Mouse (Mus musculus): Measurements from ENCODE around the gene Man2a2. TPM values are rescaled to one million over a fixed set of nuclear protein-coding genes. Genes with fewer than 3 reads are reported as not detected.

The Man2a2 gene
- polyA plus RNA-seq, 1 experiment from 2014 or later: 30.9 TPM

GRCm38 (mm10) chr7:80367232-80367631 lies 3.9 kb downstream of the Man2a2 start:
- no peak overlapping the region for H3K27ac ChIP-seq
- no peak overlapping the region for H3K9ac ChIP-seq
- no peak overlapping the region for H3K4me3 ChIP-seq
- no peak for ATAC-seq (ENCODE audit: low FRiP score)
- no peaks in the 10 kb centered on the region for H3K9me3 ChIP-seq (replicated peaks)
- H3K4me2 ChIP-seq (replicated peaks): no peak overlapping the region
- 93% methylated on average over 7 of the region's 7 CpGs for WGBS
- H3K36me3 ChIP-seq: peaks cover 59% of the 10 kb centered on the region
- H3K27me3 ChIP-seq: no peaks in the 10 kb centered on the region
- H3K4me1 ChIP-seq: peaks cover 16% of the 10 kb centered on the region

DNA sequence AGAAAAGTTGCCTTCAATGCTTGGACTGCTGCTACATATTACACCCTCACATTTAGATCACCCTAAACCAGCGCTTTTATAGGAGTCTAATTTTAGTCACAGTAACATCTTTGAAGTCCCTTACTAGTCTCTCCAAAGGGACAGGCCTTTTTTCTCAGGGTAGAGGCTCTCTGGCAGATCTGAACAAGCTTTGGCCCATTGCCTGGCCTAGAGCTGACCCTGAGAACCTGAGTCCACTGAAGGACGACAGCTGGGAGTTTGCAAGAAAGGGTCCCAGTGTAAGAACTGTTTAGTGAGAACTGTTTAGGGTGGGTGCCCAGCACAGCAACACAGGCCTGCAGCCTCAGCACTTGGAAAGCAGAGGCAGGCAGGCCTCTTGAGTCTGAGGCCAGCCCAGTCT lies 5.4 kb downstream of the Man2a2 start:
- peaks cover 73% of the 10 kb centered on the region for H3K36me3 ChIP-seq
- ATAC-seq (ENCODE audit: low FRiP score): no peak
- H3K4me1 ChIP-seq: peaks cover 16% of the 10 kb centered on the region
- H3K27ac ChIP-seq: no peak overlapping the region
- H3K4me2 ChIP-seq (replicated peaks): no peak overlapping the region
- H3K9ac ChIP-seq: no peak overlapping the region
- H3K4me3 ChIP-seq: no peak overlapping the region
- WGBS: 91% methylated on average over 2 of the region's 2 CpGs
- H3K9me3 ChIP-seq (replicated peaks): no peaks in the 10 kb centered on the region
- no peaks in the 10 kb centered on the region for H3K27me3 ChIP-seq

DNA sequence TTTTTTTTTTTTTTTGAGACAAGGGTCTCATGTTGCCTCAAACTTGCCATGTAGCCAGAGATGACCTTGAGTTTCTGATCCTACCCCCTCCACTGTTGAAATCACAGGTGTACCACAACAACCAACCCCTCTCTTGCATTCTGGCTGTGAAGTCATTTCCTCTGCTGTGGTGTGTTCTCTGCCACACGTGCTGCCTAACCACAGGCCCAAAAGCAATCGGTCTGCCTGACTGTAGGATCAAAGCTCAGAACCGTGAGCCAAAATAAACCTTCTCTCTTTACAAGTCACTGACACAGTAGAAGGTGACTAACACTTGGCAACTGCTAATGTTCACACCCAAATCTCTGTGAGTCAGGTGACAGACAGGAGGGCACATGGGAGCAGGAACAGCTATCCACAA lies 10.7 kb downstream of the Man2a2 start:
- H3K27ac ChIP-seq: no peak overlapping the region
- H3K9me3 ChIP-seq (replicated peaks): no peaks in the 10 kb centered on the region
- WGBS: 71% methylated on average over 3 of the region's 3 CpGs
- H3K36me3 ChIP-seq: peaks cover 92% of the 10 kb centered on the region
- H3K4me2 ChIP-seq (replicated peaks): no peak overlapping the region
- H3K4me1 ChIP-seq: peaks cover 10% of the 10 kb centered on the region
- no peak for ATAC-seq (ENCODE audit: low FRiP score)
- no peaks in the 10 kb centered on the region for H3K27me3 ChIP-seq
- no peak overlapping the region for H3K9ac ChIP-seq
- H3K4me3 ChIP-seq: no peak overlapping the region

DNA sequence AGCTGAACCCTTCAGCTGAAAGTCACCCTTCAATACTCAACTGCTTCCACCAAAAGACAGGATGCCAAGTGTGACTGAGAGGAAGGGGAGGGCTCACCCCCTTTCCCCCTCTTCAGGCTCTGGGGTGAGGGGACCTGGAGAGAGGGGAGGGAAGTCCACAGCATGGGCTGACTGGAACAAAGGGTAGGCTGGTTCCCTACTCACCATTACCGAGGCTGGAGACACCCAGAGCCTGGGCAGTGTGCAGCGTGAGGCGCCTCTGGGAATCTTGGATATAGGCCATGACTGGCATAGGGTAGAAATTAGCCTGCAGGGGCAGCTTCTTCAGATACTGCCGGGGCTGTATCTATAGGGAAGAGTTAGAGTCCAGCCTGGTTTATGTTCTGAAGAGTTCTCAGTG lies 13.1 kb downstream of the Man2a2 start:
- no peak for ATAC-seq (ENCODE audit: low FRiP score)
- Histone ChIP-seq H3K27ac (no peak overlapping the region), H3K27me3 (no peaks in the 10 kb centered on the region), H3K4me3 (no peak overlapping the region), H3K9me3 (replicated peaks) (no peaks in the 10 kb centered on the region), H3K4me2 (replicated peaks) (no peak overlapping the region), H3K9ac (no peak overlapping the region), H3K4me1 (peaks cover 10% of the 10 kb centered on the region), H3K36me3 (peaks cover 90% of the 10 kb centered on the region)
- 75% methylated on average over 4 of the region's 4 CpGs for WGBS

DNA sequence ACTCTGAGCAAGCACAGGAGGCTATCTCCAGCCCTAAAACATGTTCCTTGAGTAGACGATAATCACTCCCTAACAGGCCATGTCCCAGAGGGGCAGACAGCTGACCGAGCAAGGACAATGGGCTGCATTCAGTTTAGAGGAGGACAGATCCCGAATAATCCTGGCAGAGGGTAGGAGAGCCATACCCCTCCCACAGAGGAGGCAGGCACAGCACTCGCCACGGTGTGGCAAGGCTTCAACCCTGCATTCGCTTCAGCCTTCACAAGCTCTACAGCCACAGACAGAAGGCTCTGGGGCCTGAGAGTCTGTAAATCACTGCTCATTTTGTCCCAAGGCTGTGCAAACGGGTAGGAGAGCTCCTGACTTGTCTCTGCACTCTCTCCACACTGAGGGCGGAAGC lies 14.0 kb downstream of the Man2a2 start:
- Histone ChIP-seq H3K27me3 (no peaks in the 10 kb centered on the region), H3K4me1 (peaks cover 10% of the 10 kb centered on the region), H3K4me2 (replicated peaks) (no peak overlapping the region), H3K9me3 (replicated peaks) (no peaks in the 10 kb centered on the region), H3K27ac (no peak overlapping the region), H3K9ac (no peak overlapping the region), H3K4me3 (no peak overlapping the region), H3K36me3 (peaks cover 90% of the 10 kb centered on the region)
- ATAC-seq (ENCODE audit: low FRiP score): peak; percentile 62; the same call in 1 of the 2 replicates
- 24% methylated on average over 8 of the region's 8 CpGs for WGBS

DNA sequence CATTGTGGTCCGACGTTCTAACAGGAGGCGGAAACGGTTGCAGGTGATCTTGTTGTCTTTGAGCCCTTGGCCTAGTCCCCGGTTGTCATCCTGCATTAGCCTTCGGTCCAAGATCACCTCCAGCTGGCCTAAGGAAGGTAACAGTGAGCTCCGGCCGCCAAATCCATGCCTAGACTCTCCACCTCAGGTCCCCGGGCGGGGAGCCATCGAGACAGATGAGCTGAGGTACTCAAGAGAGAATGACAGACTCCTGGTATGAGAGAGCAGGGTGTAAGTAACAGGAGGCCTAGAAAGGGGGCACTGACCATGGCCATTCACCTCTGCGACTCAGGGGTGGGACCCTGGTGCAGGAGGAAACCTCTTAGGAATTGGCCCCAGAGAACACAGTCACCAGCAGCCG lies 14.8 kb downstream of the Man2a2 start:
- H3K9me3 ChIP-seq (replicated peaks): no peaks in the 10 kb centered on the region
- H3K4me1 ChIP-seq: peaks cover 10% of the 10 kb centered on the region
- ATAC-seq (ENCODE audit: low FRiP score): no peak
- H3K36me3 ChIP-seq: peaks cover 87% of the 10 kb centered on the region
- 84% methylated on average over 13 of the region's 13 CpGs for WGBS
- no peak overlapping the region for H3K4me3 ChIP-seq
- no peak overlapping the region for H3K9ac ChIP-seq
- H3K27me3 ChIP-seq: no peaks in the 10 kb centered on the region
- H3K27ac ChIP-seq: peak overlapping the region; percentile 40; the same call in 1 of the 2 replicates
- H3K4me2 ChIP-seq (replicated peaks): no peak overlapping the region

DNA sequence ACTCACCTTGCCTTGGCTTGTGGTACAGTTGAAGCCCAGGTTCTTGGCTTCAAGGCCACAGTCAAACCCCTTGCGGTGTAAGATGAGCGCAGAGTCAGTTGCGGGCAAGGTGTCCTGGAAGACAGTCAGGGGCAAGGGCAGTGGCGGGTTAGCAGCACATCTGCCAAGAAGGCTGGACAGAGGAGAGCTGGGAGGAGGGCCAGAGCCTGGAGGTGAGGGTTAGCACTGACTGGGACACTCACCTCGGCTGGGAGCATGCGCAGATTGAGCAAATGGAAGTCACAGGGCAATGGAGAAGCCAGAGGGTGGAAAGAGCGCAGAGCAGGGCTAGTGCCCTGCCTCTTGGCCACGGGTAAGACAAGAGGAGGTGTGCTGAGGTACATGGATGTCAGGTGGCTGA lies 18.3 kb downstream of the Man2a2 start:
- H3K4me2 ChIP-seq (replicated peaks): no peak overlapping the region
- H3K27ac ChIP-seq: no peak overlapping the region
- no peaks in the 10 kb centered on the region for H3K9me3 ChIP-seq (replicated peaks)
- H3K27me3 ChIP-seq: no peaks in the 10 kb centered on the region
- no peak overlapping the region for H3K4me3 ChIP-seq
- H3K4me1 ChIP-seq: peaks cover 10% of the 10 kb centered on the region
- 92% methylated on average over 8 of the region's 8 CpGs for WGBS
- no peak for ATAC-seq (ENCODE audit: low FRiP score)
- H3K36me3 ChIP-seq: peaks cover 73% of the 10 kb centered on the region
- no peak overlapping the region for H3K9ac ChIP-seq

DNA sequence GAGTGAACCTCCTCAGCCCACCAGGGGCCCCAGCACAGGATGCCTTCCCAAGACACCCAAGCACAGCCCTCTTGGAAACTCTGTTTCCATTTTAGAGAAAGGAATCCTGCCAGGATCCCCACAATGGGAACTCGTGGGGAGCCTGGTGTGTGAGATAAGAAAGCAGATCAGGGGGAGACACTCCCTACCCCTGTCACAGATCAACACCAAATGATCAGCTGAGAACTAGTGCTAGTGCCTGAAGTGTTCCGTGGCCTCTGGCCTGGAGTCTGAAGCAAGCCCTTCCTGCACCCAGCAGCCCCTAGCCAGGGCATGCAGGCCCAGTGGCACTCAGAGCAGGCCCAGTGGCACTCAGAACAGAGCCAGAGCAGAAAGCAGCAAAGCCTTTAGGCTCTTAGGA lies 20.4 kb downstream of the Man2a2 start:
- 69% methylated on average over 2 of the region's 2 CpGs for WGBS
- Histone ChIP-seq H3K36me3 (peaks cover 54% of the 10 kb centered on the region), H3K27me3 (no peaks in the 10 kb centered on the region), H3K9ac (no peak overlapping the region), H3K4me1 (no peaks in the 10 kb centered on the region), H3K9me3 (replicated peaks) (no peaks in the 10 kb centered on the region), H3K4me2 (replicated peaks) (no peak overlapping the region), H3K4me3 (no peak overlapping the region), H3K27ac (no peak overlapping the region)
- no peak for ATAC-seq (ENCODE audit: low FRiP score)

GRCm38 (mm10) chr7:80347670-80348586 lies 23.2 kb downstream of the Man2a2 start:
- Histone ChIP-seq H3K9ac (no peak overlapping the region), H3K36me3 (peaks cover 32% of the 10 kb centered on the region), H3K27ac (no peak overlapping the region), H3K27me3 (no peaks in the 10 kb centered on the region), H3K9me3 (replicated peaks) (no peaks in the 10 kb centered on the region), H3K4me1 (peaks cover 6% of the 10 kb centered on the region), H3K4me2 (replicated peaks) (no peak overlapping the region), H3K4me3 (no peak overlapping the region)
- ATAC-seq (ENCODE audit: low FRiP score): no peak
- 75% methylated on average over 13 of the region's 13 CpGs for WGBS

GRCm38 (mm10) chr7:80346830-80347229 lies 24.3 kb downstream of the Man2a2 start:
- Histone ChIP-seq H3K4me1 (peaks cover 16% of the 10 kb centered on the region), H3K4me3 (no peak overlapping the region), H3K27ac (no peak overlapping the region), H3K9me3 (replicated peaks) (no peaks in the 10 kb centered on the region), H3K27me3 (no peaks in the 10 kb centered on the region), H3K36me3 (peaks cover 23% of the 10 kb centered on the region), H3K4me2 (replicated peaks) (no peak overlapping the region), H3K9ac (no peak overlapping the region)
- 93% methylated on average over 5 of the region's 5 CpGs for WGBS
- no peak for ATAC-seq (ENCODE audit: low FRiP score)

- no peaks in the 10 kb centered on the region for H3K27me3 ChIP-seq
- peaks cover 18% of the 10 kb centered on the region for H3K36me3 ChIP-seq
- no peak overlapping the region for H3K4me3 ChIP-seq
- H3K4me1 ChIP-seq: peaks cover 23% of the 10 kb centered on the region
- no peaks in the 10 kb centered on the region for H3K9me3 ChIP-seq (replicated peaks)
- no peak overlapping the region for H3K9ac ChIP-seq
- WGBS: 96% methylated on average over 9 of the region's 9 CpGs
- H3K27ac ChIP-seq: no peak overlapping the region
- ATAC-seq (ENCODE audit: low FRiP score): no peak
- H3K4me2 ChIP-seq (replicated peaks): no peak overlapping the region
Observed at GRCm38 (mm10) chr7:80346173-80346572, 25.0 kb downstream of the Man2a2 start.

GRCm38 (mm10) chr7:80343270-80344018 lies 27.7 kb downstream of the Man2a2 start:
- 26% methylated on average over 19 of the region's 19 CpGs for WGBS
- H3K36me3 ChIP-seq: no peaks in the 10 kb centered on the region
- ATAC-seq (ENCODE audit: low FRiP score): 0 out of 2 replicates have a peak, but pooled peaks have one; percentile 3
- H3K4me2 ChIP-seq (replicated peaks): peak overlapping the region; percentile 75
- peak overlapping the region; percentile 52 for H3K4me3 ChIP-seq
- no peaks in the 10 kb centered on the region for H3K9me3 ChIP-seq (replicated peaks)
- peaks cover 40% of the 10 kb centered on the region for H3K4me1 ChIP-seq
- H3K27me3 ChIP-seq: no peaks in the 10 kb centered on the region
- H3K9ac ChIP-seq: peak overlapping the region; percentile 75
- H3K27ac ChIP-seq: peak overlapping the region; percentile 86
